Mouse (Mus musculus): Measurements from ENCODE around the gene Deaf1.

GRCm38 (mm10) chr7:141269273-141269545, 58.3 kb downstream of the Deaf1 start:
- TF ChIP-seq CTCF (IDR thresholded peaks at IDR 0.05) = no peak
- TF ChIP-seq POLR2A (IDR thresholded peaks at IDR 0.05; ENCODE audit: insufficient read depth, low read depth, low read length) = no peak
- TF ChIP-seq EP300 (IDR thresholded peaks at IDR 0.05; ENCODE audit: insufficient read depth, low read depth, low read length) = no peak

Data from heart, adult 2 months (tissue).